14 mouse cellular contexts compared by ENCODE assay signal in genomic region chr2:25172629-25173028, GRCm38 (mm10). TPM values are rescaled to one million over a fixed set of nuclear protein-coding genes. Genes with fewer than 3 reads are reported as not detected.
DNase-seq lines count a peak whose midpoint lies in the region; ATAC-seq lines count a peak whose summit lies in the region.
"Had no signal": no experiment of that assay in that cellular context is flagged by ENCODE, and none has a peak within 500 bp of the region (broad histone marks: within the 10 kb centered on the region; RNA-seq: fewer than 3 reads in every experiment).

No protein-coding gene starts in this region.

- no peaks in the 10 kb centered on the region for H3K9me3 ChIP-seq in limb, embryonic 15.5 days
- H3K9me3 ChIP-seq in stomach, embryonic 15.5 days: no peaks in the 10 kb centered on the region
- H3K9me3 ChIP-seq: megakaryocyte, embryonic 14.5 days had no signal

- 0 out of 2 replicates have a peak overlapping the region, but pooled peaks have one; percentile 22 for H3K27ac ChIP-seq in limb, embryonic 15.5 days
- H3K27ac ChIP-seq in stomach, embryonic 15.5 days: peak overlapping the region; percentile 72
- H3K27ac ChIP-seq: kidney, postnatal 0 days had no signal

- H3K27me3 ChIP-seq in limb, embryonic 15.5 days: peaks cover under 1% of the 10 kb centered on the region; the same call in 1 of the 2 replicates
- no peaks in the 10 kb centered on the region for H3K27me3 ChIP-seq in stomach, embryonic 15.5 days (replicated peaks)

- ATAC-seq in limb, embryonic 15.5 days (ENCODE audit: insufficient number of reproducible peaks, low FRiP score, low TSS enrichment, low read depth): no peak
- ATAC-seq in stomach, embryonic 15.5 days (ENCODE audit: insufficient read depth, low FRiP score, low read depth): peak; percentile 54
- no peak for ATAC-seq in erythroid progenitor cell, adult 5-6 weeks (replicated peaks; ENCODE audit: low FRiP score, poor library complexity, severe bottlenecking)

- H3K4me2 ChIP-seq in limb, embryonic 15.5 days: no peak overlapping the region
- H3K4me2 ChIP-seq in stomach, embryonic 15.5 days: no peak overlapping the region

- peak; percentile 37 for DNase-seq in adrenal gland, postnatal 25 days
- DNase-seq in adrenal gland, postnatal 10 days: no peak
- peak; percentile 47 for DNase-seq in testis, postnatal 10 days (ENCODE audit: low spot score)
- DNase-seq in testis, postnatal 14 days (ENCODE audit: low spot score): no peak
- no peak for DNase-seq in left cerebral cortex, postnatal 10 days (ENCODE audit: extremely low spot score in 1 of 2, low spot score in 2 of 2)

- intact Hi-C loops in left cerebral cortex, postnatal 10 days (cut with DNase I): no loop called here

- H3K4me3 ChIP-seq in limb, embryonic 15.5 days: no peak overlapping the region
- no peak overlapping the region for H3K4me3 ChIP-seq in stomach, embryonic 15.5 days (replicated peaks)
- H3K4me3 ChIP-seq: megakaryocyte, embryonic 14.5 days had no signal

- H3K36me3 ChIP-seq in limb, embryonic 15.5 days: no peaks in the 10 kb centered on the region
- H3K36me3 ChIP-seq in stomach, embryonic 15.5 days: no peaks in the 10 kb centered on the region

- no peak overlapping the region for H3K9ac ChIP-seq in limb, embryonic 15.5 days
- H3K9ac ChIP-seq in stomach, embryonic 15.5 days: no peak overlapping the region

- WGBS in limb, embryonic 15.5 days: 59% methylated on average over 8 of the region's 8 CpGs
- WGBS in stomach, embryonic 15.5 days: 53% methylated on average over 8 of the region's 8 CpGs

- H3K4me1 ChIP-seq in limb, embryonic 15.5 days: peaks cover 41% of the 10 kb centered on the region
- H3K4me1 ChIP-seq in stomach, embryonic 15.5 days: peaks cover 54% of the 10 kb centered on the region

RNA-seq across cellular contexts. Expression of gene Nrarp, which starts 7.9 kb away (rescaled TPM):
- total RNA-seq in adrenal gland, postnatal 25 days (2021): 2.2 and 4.0 TPM in 2 replicates
- total RNA-seq in adrenal gland, postnatal 10 days (2021): 10 to 100 TPM; 15.1 to 15.5 TPM
- polyA plus RNA-seq in limb, embryonic 15.5 days (2015; fragmentation: Nextera tagmentation; extraction: Ambion mirVana): 28.5 and 33.5 TPM in 2 replicates
- polyA plus RNA-seq in stomach, embryonic 15.5 days (2015; fragmentation: Nextera tagmentation; extraction: Ambion mirVana): 16.9 and 17.1 TPM in 2 replicates
- 0.42 TPM in 1 of 2 replicates, not detected in the other for total RNA-seq in erythroid progenitor cell, adult 5-6 weeks (2015; ENCODE audit: low replicate concordance)
- total RNA-seq in erythroid progenitor cell, adult 5-6 weeks (2017; ENCODE audit: low replicate concordance): 0.64 and 3.0 TPM in 2 replicates
- total RNA-seq in left cerebral cortex, postnatal 10 days (2021): 10 to 100 TPM; 34.5 to 41.9 TPM

RNA-seq across cellular contexts. Expression of gene Tor4a, which starts 24.1 kb away (rescaled TPM):
- 28.1 and 33.9 TPM in 2 replicates for total RNA-seq in adrenal gland, postnatal 25 days (2021)
- 10 to 100 TPM; 13.9 to 19.5 TPM for total RNA-seq in adrenal gland, postnatal 10 days (2021)
- 8.9 and 10.0 TPM in 2 replicates for polyA plus RNA-seq in limb, embryonic 15.5 days (2015; fragmentation: Nextera tagmentation; extraction: Ambion mirVana)
- 15.5 and 17.2 TPM in 2 replicates for polyA plus RNA-seq in stomach, embryonic 15.5 days (2015; fragmentation: Nextera tagmentation; extraction: Ambion mirVana)
- total RNA-seq in erythroid progenitor cell, adult 5-6 weeks (2015; ENCODE audit: low replicate concordance): 2.9 and 5.4 TPM in 2 replicates
- total RNA-seq in erythroid progenitor cell, adult 5-6 weeks (2017; ENCODE audit: low replicate concordance): 0.30 and 2.2 TPM in 2 replicates
- 1 to 10 TPM; 1.8 to 1.9 TPM for total RNA-seq in left cerebral cortex, postnatal 10 days (2021)

RNA-seq across cellular contexts. Expression of gene Nelfb, which starts 38.7 kb away (rescaled TPM):
- 61.8 and 66.9 TPM in 2 replicates for total RNA-seq in adrenal gland, postnatal 25 days (2021)
- total RNA-seq in adrenal gland, postnatal 10 days (2021): 10 to 100 TPM; 46.3 to 48.8 TPM
- polyA plus RNA-seq in limb, embryonic 15.5 days (2015; fragmentation: Nextera tagmentation; extraction: Ambion mirVana): 114 and 117 TPM in 2 replicates
- 105 and 106 TPM in 2 replicates for polyA plus RNA-seq in stomach, embryonic 15.5 days (2015; fragmentation: Nextera tagmentation; extraction: Ambion mirVana)
- total RNA-seq in erythroid progenitor cell, adult 5-6 weeks (2015; ENCODE audit: low replicate concordance): 13.0 and 34.4 TPM in 2 replicates
- total RNA-seq in erythroid progenitor cell, adult 5-6 weeks (2017; ENCODE audit: low replicate concordance): 15.2 and 29.9 TPM in 2 replicates
- total RNA-seq in left cerebral cortex, postnatal 10 days (2021): 10 to 100 TPM; 51.1 to 56.9 TPM

RNA-seq across cellular contexts. Expression of gene Stpg3, which starts 41.8 kb away (rescaled TPM):
- not detected in 2 replicates for total RNA-seq in adrenal gland, postnatal 25 days (2021)
- not detected for total RNA-seq in adrenal gland, postnatal 10 days (2021)
- polyA plus RNA-seq in limb, embryonic 15.5 days (2015; fragmentation: Nextera tagmentation; extraction: Ambion mirVana): not detected in 2 replicates
- 0.18 TPM in 1 of 2 replicates, not detected in the other for polyA plus RNA-seq in stomach, embryonic 15.5 days (2015; fragmentation: Nextera tagmentation; extraction: Ambion mirVana)
- not detected in 2 replicates for total RNA-seq in erythroid progenitor cell, adult 5-6 weeks (2015; ENCODE audit: low replicate concordance)
- not detected in 2 replicates for total RNA-seq in erythroid progenitor cell, adult 5-6 weeks (2017; ENCODE audit: low replicate concordance)
- total RNA-seq in left cerebral cortex, postnatal 10 days (2021): not detected
- polyA plus RNA-seq: heart, postnatal 0 days; neural tube, embryonic 14.5 days; spleen, adult 2 months had no signal

RNA-seq across cellular contexts. Expression of gene Fam166a, which starts 45.9 kb away (rescaled TPM):
- total RNA-seq in adrenal gland, postnatal 25 days (2021): 0.46 TPM in 1 of 2 replicates, not detected in the other
- not detected for total RNA-seq in adrenal gland, postnatal 10 days (2021)
- polyA plus RNA-seq in limb, embryonic 15.5 days (2015; fragmentation: Nextera tagmentation; extraction: Ambion mirVana): 0.81 TPM in 1 of 2 replicates, not detected in the other
- 0.92 and 1.5 TPM in 2 replicates for polyA plus RNA-seq in stomach, embryonic 15.5 days (2015; fragmentation: Nextera tagmentation; extraction: Ambion mirVana)
- not detected in 2 replicates for total RNA-seq in erythroid progenitor cell, adult 5-6 weeks (2015; ENCODE audit: low replicate concordance)
- total RNA-seq in erythroid progenitor cell, adult 5-6 weeks (2017; ENCODE audit: low replicate concordance): not detected in 2 replicates
- not detected for total RNA-seq in left cerebral cortex, postnatal 10 days (2021)
- total RNA-seq: left cerebral cortex, postnatal 36 days had no signal
- polyA plus RNA-seq: heart, postnatal 0 days had no signal

Comparison
In these comparisons a context has a peak if more than half of its experiments do, and no peak if none do; other contexts are left out.
1. DNase-seq: peak in adrenal gland, postnatal 25 days (single experiment) and testis, postnatal 10 days (single experiment); none in adrenal gland, postnatal 10 days (single experiment), testis, postnatal 14 days (single experiment) and left cerebral cortex, postnatal 10 days (0 of 2).